Mouse (Mus musculus) hindlimb bud, embryonic 11.5 days (tissue): ENCODE data around the gene F9.
"Not testable (repeated sequence)": the region's sequence is repeated elsewhere in the genome, so short reads cannot be mapped to it uniquely, and the experiment has no call there.

ENCODE experiments used
- DNase-seq: peaks from one replicate; pipeline ENCODE4 v3.0.0-alpha.2; 2012; ENCODE audit warnings: low read depth, low spot score; ENCODE audit errors: extremely low spot score

F9 gene

DNA sequence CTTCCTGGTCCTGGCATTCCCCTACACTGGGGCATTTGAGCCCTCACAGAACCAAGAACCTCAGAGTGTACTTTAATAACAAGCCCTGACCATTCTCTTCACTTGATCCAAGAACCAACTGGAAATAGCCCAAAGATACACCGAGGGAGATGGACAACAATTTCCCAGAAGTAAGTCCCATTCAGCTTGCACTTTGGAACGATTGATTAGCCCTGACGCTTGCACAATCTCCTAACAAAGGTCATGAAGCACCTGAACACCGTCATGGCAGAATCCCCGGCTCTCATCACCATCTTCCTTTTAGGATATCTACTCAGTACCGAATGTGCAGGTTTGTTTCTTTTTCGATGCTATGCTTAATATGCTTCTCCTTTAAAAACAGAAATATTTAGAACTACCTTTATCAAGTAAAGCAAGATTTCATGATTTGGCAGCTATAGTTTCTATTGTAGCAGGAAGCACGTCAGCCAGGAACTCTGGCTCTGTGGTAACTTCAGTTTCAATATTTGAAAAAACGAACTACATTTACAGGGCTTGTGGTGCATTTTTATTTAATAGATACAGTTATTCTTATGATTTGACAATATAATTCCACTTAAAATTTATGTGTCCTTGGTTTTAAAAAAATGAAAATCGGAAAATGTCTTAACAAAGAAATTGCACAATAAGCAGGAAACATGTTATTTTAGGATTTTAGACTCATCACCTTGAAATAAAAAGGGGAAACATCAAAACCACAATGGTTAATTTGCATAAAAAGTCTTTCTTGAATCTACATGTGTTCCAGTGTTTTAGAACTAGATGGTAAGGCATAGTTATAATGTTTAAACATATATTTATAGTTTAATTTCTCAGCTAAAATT is at the start of gene F9:
F9 (plus strand) TSS at position 244 of the 863 bp plus-strand sequence.
- no peak for DNase-seq

GRCm38 (mm10) chrX:59969767-59970166 is 29.5 kb upstream of the F9 start:
- not testable (repeated sequence) for DNase-seq

GRCm38 (mm10) chrX:60000084-60000443 is 800 bp downstream of the F9 start:
- DNase-seq: no peak

DNA sequence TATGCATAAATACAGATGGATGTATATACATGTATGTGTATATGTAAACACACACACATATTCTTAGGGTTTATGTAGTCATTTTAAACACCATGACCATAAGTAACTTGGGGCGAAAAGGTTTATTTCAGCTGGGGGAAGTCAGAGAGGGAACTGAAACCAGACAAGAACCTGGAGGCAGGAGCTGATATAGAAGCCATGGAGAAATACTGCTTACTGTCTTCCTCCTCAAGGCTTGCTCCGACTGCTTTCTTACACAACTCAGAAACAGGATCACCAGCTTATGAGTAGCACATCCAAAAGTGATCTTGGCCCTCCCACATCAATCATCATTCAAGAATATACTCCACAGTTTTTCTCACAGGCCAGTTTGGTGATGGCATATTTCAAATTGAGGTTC is 2.2 kb downstream of the F9 start:
- no peak for DNase-seq

GRCm38 (mm10) chrX:60013084-60013676 is 13.9 kb downstream of the F9 start:
- DNase-seq: no peak

DNA sequence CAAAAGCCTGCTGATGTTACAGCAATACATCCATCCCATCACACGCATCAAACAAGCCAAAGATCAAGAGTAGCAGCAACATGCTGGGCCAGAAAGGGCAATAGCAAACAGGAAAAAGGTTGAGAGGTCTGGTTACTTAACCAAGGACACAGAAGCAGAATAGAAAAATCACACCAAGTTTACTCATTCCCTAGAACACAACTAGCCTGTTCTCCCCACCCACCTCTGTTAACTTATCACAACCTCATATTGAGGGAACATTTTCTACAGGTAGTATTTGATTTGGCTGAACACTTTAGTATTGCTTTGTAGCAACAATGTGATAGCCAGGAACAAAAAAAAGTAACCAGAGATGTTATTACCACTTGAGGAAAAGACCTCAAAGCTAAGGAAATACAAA is 15.3 kb downstream of the F9 start:
- DNase-seq: no peak

- no peak for DNase-seq
These were observed 21.7 kb downstream of the F9 start for GRCm38 (mm10) chrX:60021007-60021406.

DNA sequence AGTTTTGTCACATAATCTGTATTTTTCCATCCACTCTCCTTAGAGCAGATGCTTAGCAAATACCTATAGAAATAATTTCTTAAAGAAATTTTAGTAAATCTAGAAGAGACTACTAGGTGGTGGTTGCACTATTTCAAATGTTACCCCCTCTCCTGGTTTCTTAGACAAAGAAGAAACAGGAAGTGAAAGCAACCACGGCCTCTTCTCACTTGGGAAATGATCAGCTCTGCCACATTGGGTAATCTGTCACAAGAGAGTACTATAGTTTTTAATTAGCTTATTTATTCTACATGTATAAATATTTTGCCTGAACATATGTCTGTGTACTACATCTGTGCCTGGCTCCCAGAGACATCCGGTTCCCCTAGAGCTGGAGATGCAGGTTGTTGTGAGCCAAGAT is 22.3 kb downstream of the F9 start:
- DNase-seq: no peak

DNA sequence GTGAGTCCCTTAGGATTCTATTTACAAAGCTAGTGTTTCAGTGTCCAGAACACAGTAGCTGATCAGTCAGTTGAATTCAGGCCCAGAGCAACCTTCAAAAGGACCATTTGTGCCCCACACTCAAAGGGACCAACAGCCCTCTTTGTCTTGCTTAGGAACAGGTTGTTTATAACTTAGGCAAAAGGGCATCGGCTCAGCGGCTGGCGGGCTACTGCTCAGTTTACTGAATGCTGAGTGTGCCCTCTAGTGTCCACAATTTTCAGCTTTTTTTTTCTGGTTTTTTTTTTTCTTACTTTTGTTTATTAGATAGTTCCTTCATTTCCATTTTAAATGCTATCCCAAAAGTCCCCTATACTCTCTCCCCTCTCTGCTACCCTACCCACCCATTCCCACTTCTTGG is 27.4 kb downstream of the F9 start:
- no peak for DNase-seq

- no peak for DNase-seq
These were observed 55.5 kb downstream of the F9 start for GRCm38 (mm10) chrX:60054745-60055144.

- no peak for DNase-seq
These were observed 55.9 kb downstream of the F9 start for GRCm38 (mm10) chrX:60055185-60055584.

GRCm38 (mm10) chrX:60075359-60075758 is 76.1 kb downstream of the F9 start:
- no peak for DNase-seq
